Mouse (Mus musculus) thymus, adult 2 months (tissue): ENCODE results near the gene Naa35. TPM values are rescaled to one million over a fixed set of nuclear protein-coding genes. Genes with fewer than 3 reads are reported as not detected.

ENCODE experiments used
- DNase-seq: peaks from one replicate; pipeline ENCODE4 v3.0.0; 2021
- H3K27ac ChIP-seq: fragments of 200-500 bp; 2 replicates; pipeline ENCODE4 v1.5.1; 2012; ENCODE audit warnings: low read length, control low read depth; ENCODE audit not compliant: control insufficient read depth, insufficient read depth
- H3K27me3 ChIP-seq: fragments of 200-500 bp; 2 replicates; pipeline ENCODE4 v1.6.1; 2012; ENCODE audit warnings: mild to moderate bottlenecking, low read length, moderate library complexity, mixed read lengths; ENCODE audit not compliant: control insufficient read depth, insufficient read depth
- H3K36me3 ChIP-seq: fragments of 200-500 bp; 2 replicates; pipeline ENCODE4 v1.6.1; 2012; ENCODE audit warnings: mild to moderate bottlenecking, low read length, moderate library complexity; ENCODE audit not compliant: control insufficient read depth, insufficient read depth
- H3K4me1 ChIP-seq: fragments of 200-500 bp; replicated peaks from 2 replicates; pipeline ENCODE4 v1.6.1; 2012; ENCODE audit warnings: low read length; ENCODE audit not compliant: control insufficient read depth, insufficient read depth
- H3K4me3 ChIP-seq: fragments of 200-500 bp; 2 replicates; pipeline ENCODE4 v1.5.1; 2012; ENCODE audit warnings: mild to moderate bottlenecking, low read length, control low read depth, moderate library complexity; ENCODE audit not compliant: control insufficient read depth, insufficient read depth
- CTCF ChIP-seq: fragments of 200-500 bp; IDR thresholded peaks from 2 replicates; pipeline ENCODE4 v1.5.1; 2012; ENCODE audit warnings: mild to moderate bottlenecking, control low read depth, low read length, moderate library complexity, borderline replicate concordance; ENCODE audit not compliant: control insufficient read depth, poor library complexity, insufficient read depth; ENCODE audit errors: extremely low read depth
- POLR2A ChIP-seq: fragments of 200-500 bp; IDR thresholded peaks from 2 replicates; pipeline ENCODE4 v1.6.1; 2012; ENCODE audit warnings: mild to moderate bottlenecking, low read length, control low read depth, moderate library complexity; ENCODE audit not compliant: control insufficient read depth, poor library complexity, insufficient read depth; ENCODE audit errors: extremely low read depth
- WGBS: fragments of 180-500 bp; shearing (Covaris S2); methylation state at CpG from one replicate; pipeline ENCODE4 v1.1.7; 2018; 5-methylcytosine and 5-hydroxymethylcytosine counted together
- polyA plus RNA-seq: library from polyadenylated mRNA; depleted of rRNA; stranded (reverse); fragments of >200 nt; gene quantifications from 2 replicates; pipeline ENCODE4 v1.2.3, GENCODE M21; 2012

The Naa35 gene
- polyA plus RNA-seq, 1 experiment = 54.3 TPM

- no peak for DNase-seq
- no peak overlapping the region for H3K27ac ChIP-seq
- no peak overlapping the region for H3K4me3 ChIP-seq
- no peaks in the 10 kb centered on the region for H3K36me3 ChIP-seq
- peaks cover 4% of the 10 kb centered on the region; the same call in 1 of the 2 replicates for H3K27me3 ChIP-seq
- TF ChIP-seq CTCF (no peak), POLR2A (no peak)
- 96% methylated on average over 10 of the region's 10 CpGs for WGBS
- H3K4me1 ChIP-seq = peaks cover 14% of the 10 kb centered on the region
These were observed 84.9 kb downstream of the Naa35 start for GRCm38 (mm10) chr13:59669946-59670345.

- DNase-seq = no peak
- H3K27ac ChIP-seq = no peak overlapping the region
- no peak overlapping the region for H3K4me3 ChIP-seq
- TF ChIP-seq CTCF (no peak), POLR2A (no peak)
- H3K36me3 ChIP-seq = no peaks in the 10 kb centered on the region
- 86% methylated on average over 2 of the region's 2 CpGs for WGBS
- H3K4me1 ChIP-seq = peaks cover 20% of the 10 kb centered on the region
- H3K27me3 ChIP-seq = peaks cover 9% of the 10 kb centered on the region
These were observed 86.5 kb downstream of the Naa35 start for GRCm38 (mm10) chr13:59671521-59671920.

GRCm38 (mm10) chr13:59672248-59672647, 87.2 kb downstream of the Naa35 start:
- H3K27me3 ChIP-seq = peaks cover 9% of the 10 kb centered on the region
- peaks cover 20% of the 10 kb centered on the region for H3K4me1 ChIP-seq
- H3K4me3 ChIP-seq = no peak overlapping the region
- 5% methylated on average over 6 of the region's 6 CpGs for WGBS
- no peak for TF ChIP-seq CTCF
- TF ChIP-seq POLR2A = no peak
- no peak overlapping the region for H3K27ac ChIP-seq
- DNase-seq = no peak
- no peaks in the 10 kb centered on the region for H3K36me3 ChIP-seq

GRCm38 (mm10) chr13:59673597-59673996, 88.5 kb downstream of the Naa35 start:
- no peak for TF ChIP-seq CTCF
- no peak for TF ChIP-seq POLR2A
- Histone ChIP-seq H3K36me3 (no peaks in the 10 kb centered on the region), H3K27me3 (peaks cover 9% of the 10 kb centered on the region), H3K4me1 (peaks cover 15% of the 10 kb centered on the region), H3K4me3 (no peak overlapping the region), H3K27ac (no peak overlapping the region)
- no peak for DNase-seq
- WGBS = 93% methylated on average over 7 of the region's 7 CpGs

GRCm38 (mm10) chr13:59674215-59674614, 89.2 kb downstream of the Naa35 start:
- peaks cover 15% of the 10 kb centered on the region for H3K4me1 ChIP-seq
- WGBS = 24% methylated on average over 3 of the region's 3 CpGs
- no peak overlapping the region for H3K4me3 ChIP-seq
- no peak overlapping the region for H3K27ac ChIP-seq
- no peak for DNase-seq
- H3K27me3 ChIP-seq = peaks cover 9% of the 10 kb centered on the region
- H3K36me3 ChIP-seq = no peaks in the 10 kb centered on the region
- TF ChIP-seq CTCF (no peak), POLR2A (no peak)

GRCm38 (mm10) chr13:59674761-59675150, 89.7 kb downstream of the Naa35 start:
- 2% methylated on average over 13 of the region's 13 CpGs for WGBS
- no peak overlapping the region for H3K27ac ChIP-seq
- no peak for DNase-seq

DNA sequence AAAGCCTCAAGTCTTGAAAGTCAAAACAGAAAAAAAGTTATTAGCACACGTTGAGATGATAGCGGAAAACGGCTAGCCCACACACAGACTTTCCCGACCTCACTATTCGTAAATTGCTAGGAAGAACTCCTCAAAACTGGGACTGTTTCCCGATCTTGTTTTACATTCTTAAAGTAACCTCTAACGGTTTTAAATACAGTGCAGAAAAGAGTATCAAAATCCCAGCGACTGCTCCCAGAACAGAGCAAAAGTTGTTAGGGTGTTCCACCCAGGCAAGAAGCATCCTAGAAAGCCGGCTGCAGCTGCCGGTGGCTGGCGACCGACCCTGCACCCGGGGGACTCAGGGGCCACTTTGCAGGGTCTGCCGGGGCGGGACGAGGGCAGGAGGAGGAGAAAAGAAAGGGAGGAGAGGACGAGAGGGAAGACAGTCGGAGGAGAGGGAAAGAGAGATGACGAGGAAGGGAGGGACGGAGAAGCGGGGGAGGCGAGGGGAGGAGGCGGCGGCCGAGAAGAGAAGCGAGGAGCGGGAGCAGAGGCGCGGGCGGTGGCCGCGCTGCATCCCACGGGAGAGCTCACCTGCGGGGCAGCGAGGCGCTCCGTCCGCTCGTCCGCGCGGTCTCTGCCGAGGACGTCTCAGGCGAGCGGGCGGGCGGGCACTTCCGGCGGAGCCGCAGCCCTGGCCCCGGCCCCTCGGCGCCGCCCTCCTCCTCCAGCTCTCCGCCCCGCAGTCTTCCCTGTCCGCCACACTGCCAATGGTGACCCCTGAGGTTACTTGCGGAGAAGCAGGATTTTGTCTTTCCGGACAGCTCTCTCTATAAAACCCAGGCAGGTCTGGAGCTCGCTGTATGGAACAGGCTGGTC, 90.3 kb downstream of the Naa35 start, which contains the start of gene Golm1:
Gene Golm1 (minus strand): TSS at position 661 of the 861 bp plus-strand sequence.
- H3K27me3 ChIP-seq = peaks cover 9% of the 10 kb centered on the region
- H3K27ac ChIP-seq = no peak within 1 kb of the TSS
- H3K36me3 ChIP-seq = no peaks in the 10 kb centered on the region
- TF ChIP-seq CTCF (no peak), POLR2A (no peak)
- peaks cover 15% of the 10 kb centered on the region for H3K4me1 ChIP-seq
- 2% methylated on average over 60 of the region's 61 CpGs for WGBS
- H3K4me3 ChIP-seq = peak within 1 kb of the TSS; percentile 50
- DNase-seq = peak; percentile 29

More at GRCm38 (mm10) chr13:59674761-59675150, 89.7 kb downstream of the Naa35 start:
- Histone ChIP-seq H3K4me3 (peak overlapping the region; percentile 27), H3K27me3 (peaks cover 9% of the 10 kb centered on the region), H3K36me3 (no peaks in the 10 kb centered on the region), H3K4me1 (peaks cover 15% of the 10 kb centered on the region)
- no peak for TF ChIP-seq POLR2A
- TF ChIP-seq CTCF = no peak
